Mouse (Mus musculus) heart, embryonic 16.5 days (tissue): ENCODE data around the gene Pop4. TPM values are rescaled to one million over a fixed set of nuclear protein-coding genes. Genes with fewer than 3 reads are reported as not detected.
"Not testable (repeated sequence)": the region's sequence is repeated elsewhere in the genome, so short reads cannot be mapped to it uniquely, and the experiment has no call there.

Experiments
- ATAC-seq: fragments of 200-750 bp; cut with Nextera tagmentation; replicated peaks from 2 replicates; pipeline ENCODE4 v1.8.0; 2017; ENCODE audit warnings: moderate number of reproducible peaks; ENCODE audit not compliant: insufficient read depth, low FRiP score; ENCODE audit errors: extremely low read depth
- H3K27ac ChIP-seq: fragments of 300-500 bp; sonication (generic); 2 replicates; pipeline ENCODE4 v1.5.1; 2014; ENCODE audit warnings: mild to moderate bottlenecking, low read length, control low read depth, moderate library complexity
- H3K27me3 ChIP-seq: fragments of 300-500 bp; sonication (generic); 2 replicates; pipeline ENCODE4 v1.6.1; 2014; ENCODE audit warnings: low read length, mixed read lengths; ENCODE audit not compliant: control insufficient read depth, insufficient read depth
- H3K36me3 ChIP-seq: fragments of 300-500 bp; sonication (generic); 2 replicates; pipeline ENCODE4 v1.6.1; 2014; ENCODE audit not compliant: control insufficient read depth, insufficient read depth
- H3K4me1 ChIP-seq: fragments of 300-500 bp; sonication (generic); 2 replicates; pipeline ENCODE4 v1.6.1; 2014; ENCODE audit warnings: low read length, mixed read lengths; ENCODE audit not compliant: control insufficient read depth, insufficient read depth
- H3K4me2 ChIP-seq: fragments of 300-500 bp; sonication (generic); 2 replicates; pipeline ENCODE4 v1.6.1; 2014; ENCODE audit warnings: low read depth, mild to moderate bottlenecking, control low read depth, low read length
- H3K4me3 ChIP-seq: fragments of 300-500 bp; sonication (generic); 2 replicates; pipeline ENCODE4 v1.5.1; 2014; ENCODE audit warnings: mild to moderate bottlenecking, control low read depth, low read length
- H3K9ac ChIP-seq: fragments of 300-500 bp; sonication (generic); 2 replicates; pipeline ENCODE4 v1.6.1; 2014; ENCODE audit warnings: low read length, control low read depth
- H3K9me3 ChIP-seq: fragments of 300-500 bp; sonication (generic); replicated peaks from 2 replicates; pipeline ENCODE4 v1.6.1; 2016; ENCODE audit warnings: low read length; ENCODE audit not compliant: control insufficient read depth
- WGBS: fragments of 180-500 bp; shearing (Covaris S2); extraction: QIAGEN DNeasy Blood & Tissue Kit; methylation state at CpG from one replicate; pipeline ENCODE4 v1.1.7; 2014; 5-methylcytosine and 5-hydroxymethylcytosine counted together
- polyA plus RNA-seq: library from polyadenylated mRNA; unstranded; fragments of >200 nt; fragmentation: Nextera tagmentation; extraction: Ambion mirVana; gene quantifications from 2 replicates; pipeline ENCODE4 v1.2.1, GENCODE M21; 2015

Pop4 gene
- 37.3 and 41.2 TPM in 2 replicates for polyA plus RNA-seq

DNA sequence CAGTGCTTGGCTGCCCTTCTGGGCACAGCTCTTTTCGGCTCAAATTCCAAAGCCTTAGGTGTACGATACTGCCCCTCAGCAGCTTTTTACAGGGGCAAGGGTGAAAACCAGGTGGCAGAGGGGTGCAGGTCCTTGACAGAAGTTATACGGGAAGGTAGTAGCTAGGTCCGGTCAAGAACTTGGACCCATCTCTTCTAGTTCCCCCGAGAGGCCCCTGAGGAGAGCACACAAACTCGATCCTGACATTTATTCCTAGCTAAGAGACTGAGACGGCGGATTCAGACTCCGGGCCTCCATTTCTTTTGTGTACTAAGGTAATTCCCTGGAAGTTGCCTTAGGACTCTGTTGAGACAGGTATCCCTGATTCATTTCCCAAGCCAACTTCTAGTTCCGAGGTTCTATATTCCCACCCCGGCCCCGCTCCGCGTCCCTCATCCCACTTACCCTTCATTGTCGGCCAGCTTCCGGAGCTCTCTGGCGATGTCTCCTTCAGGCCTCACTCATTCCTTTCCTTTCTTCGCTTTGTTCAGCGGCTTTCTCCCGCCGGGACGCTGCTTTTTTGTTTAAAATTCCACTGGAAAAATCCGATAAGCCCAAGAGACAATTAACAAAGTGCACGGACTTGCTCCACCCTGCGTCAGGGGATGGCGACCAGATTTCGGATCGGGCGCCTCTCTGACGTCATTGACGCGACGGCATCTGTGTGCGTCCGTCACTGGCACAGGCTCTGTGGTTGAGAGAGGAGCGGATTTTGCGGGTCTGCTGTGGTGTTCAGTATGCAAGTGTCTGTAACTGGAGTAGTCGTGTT is at the start of gene Pop4:
Pop4 (minus strand) TSS at position 721 of the 808 bp plus-strand sequence.
- peak within 1 kb of the TSS; percentile 78 for H3K9ac ChIP-seq
- peak within 1 kb of the TSS; percentile 70 for H3K4me3 ChIP-seq
- peak; percentile 89 for ATAC-seq
- peak within 1 kb of the TSS; percentile 24 for H3K27ac ChIP-seq
- WGBS = under 1% methylated on average over 38 of the region's 38 CpGs
- H3K4me2 ChIP-seq = peak within 1 kb of the TSS; percentile 73
- no peaks in the 10 kb centered on the region for H3K27me3 ChIP-seq
- peaks cover 14% of the 10 kb centered on the region for H3K36me3 ChIP-seq
- peaks cover 14% of the 10 kb centered on the region for H3K4me1 ChIP-seq
- H3K9me3 ChIP-seq = no peaks in the 10 kb centered on the region

DNA sequence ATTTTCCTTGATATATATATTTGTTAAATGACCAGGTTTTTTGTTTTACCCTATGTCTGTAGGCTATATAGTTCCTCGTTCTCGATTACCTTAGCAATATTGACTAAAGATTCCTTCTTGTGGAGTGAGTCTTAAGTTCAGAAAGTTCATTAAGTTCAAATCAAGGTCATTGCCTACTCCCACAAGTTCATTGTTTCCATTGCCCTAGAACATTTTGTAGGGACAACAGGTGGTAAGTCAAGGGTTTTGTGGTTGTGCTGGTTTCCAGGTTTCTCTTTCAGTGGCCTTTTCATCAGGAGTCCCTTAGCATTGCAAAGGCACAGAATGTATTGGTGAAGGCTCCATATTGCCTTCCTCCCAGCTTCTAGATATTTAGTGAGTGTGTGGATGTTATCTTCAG is 49.4 kb upstream of the Pop4 start:
- WGBS = 78% methylated on average over 2 of the region's 2 CpGs
- ATAC-seq = no peak

GRCm38 (mm10) chr7:38282192-38282591 is 11.0 kb upstream of the Pop4 start:
- H3K4me3 ChIP-seq, H3K4me1 ChIP-seq, H3K9ac ChIP-seq, H3K9me3 ChIP-seq, H3K27me3 ChIP-seq, H3K36me3 ChIP-seq, H3K27ac ChIP-seq, ATAC-seq, H3K4me2 ChIP-seq: not testable (repeated sequence)
- 20% methylated on average over 4 of the region's 4 CpGs for WGBS

More for the DNA sequence above, 49.4 kb upstream of the Pop4 start:
- no peaks in the 10 kb centered on the region for H3K36me3 ChIP-seq
- H3K27ac ChIP-seq = no peak overlapping the region
- H3K4me1 ChIP-seq = no peaks in the 10 kb centered on the region
- H3K27me3 ChIP-seq = no peaks in the 10 kb centered on the region
- H3K9me3 ChIP-seq = no peaks in the 10 kb centered on the region
- H3K9ac ChIP-seq = no peak overlapping the region
- no peak overlapping the region for H3K4me2 ChIP-seq
- no peak overlapping the region for H3K4me3 ChIP-seq

DNA sequence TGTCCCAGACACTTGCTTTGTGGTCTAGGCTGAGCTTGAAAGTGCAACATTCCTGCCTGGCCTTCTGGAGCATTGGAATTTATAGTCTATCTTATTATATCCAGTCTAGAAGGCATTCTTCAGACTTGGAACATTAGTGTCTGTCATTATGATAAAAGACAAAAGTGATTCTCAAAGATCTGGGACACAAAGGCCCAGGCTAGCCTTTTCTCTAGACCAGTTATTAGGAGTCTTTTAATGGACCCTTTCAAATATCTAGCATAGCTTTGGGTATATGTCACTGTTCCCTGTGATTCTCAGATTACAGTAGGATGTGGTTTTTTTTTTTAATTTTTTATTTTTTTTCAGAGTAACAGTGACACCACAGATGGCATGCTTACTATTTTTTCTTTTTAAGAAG is 1.3 kb upstream of the Pop4 start:
- Histone ChIP-seq H3K9me3 (no peaks in the 10 kb centered on the region), H3K27ac (no peak overlapping the region), H3K4me1 (peaks cover 14% of the 10 kb centered on the region), H3K36me3 (0 out of 2 replicates have a peak, but pooled peaks cover 3% of the 10 kb centered on the region), H3K27me3 (no peaks in the 10 kb centered on the region), H3K4me3 (no peak overlapping the region), H3K4me2 (no peak overlapping the region), H3K9ac (no peak overlapping the region)
- ATAC-seq = no peak

DNA sequence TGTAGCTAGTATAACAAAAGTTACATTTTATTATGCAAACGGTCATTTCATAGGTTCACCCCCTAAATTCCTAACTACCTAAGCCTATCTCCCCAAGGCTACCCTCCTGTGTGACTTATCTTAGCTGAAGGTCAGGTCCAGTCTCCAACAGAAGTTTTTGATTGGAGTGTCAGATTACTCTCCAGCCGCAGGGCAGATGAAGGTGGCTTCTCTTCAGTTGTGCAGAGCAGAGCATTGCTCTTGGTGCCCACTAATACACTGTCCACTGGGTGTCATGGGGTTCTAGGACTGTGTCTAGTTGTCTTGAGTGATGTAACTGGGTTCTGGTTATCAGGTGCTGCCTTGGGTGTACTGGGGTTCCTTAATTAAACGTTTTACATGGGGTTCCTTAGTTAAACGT is 636 bp upstream of the Pop4 start:
- Histone ChIP-seq H3K27ac (no peak overlapping the region), H3K36me3 (0 out of 2 replicates have a peak, but pooled peaks cover 6% of the 10 kb centered on the region), H3K27me3 (no peaks in the 10 kb centered on the region), H3K4me3 (peak overlapping the region; percentile 70), H3K9ac (peak overlapping the region; percentile 78), H3K4me1 (peaks cover 14% of the 10 kb centered on the region), H3K9me3 (no peaks in the 10 kb centered on the region), H3K4me2 (peak overlapping the region; percentile 73)
- 6% methylated on average over 4 of the region's 4 CpGs for WGBS
- ATAC-seq = no peak

- Histone ChIP-seq H3K9ac (peak overlapping the region; percentile 78), H3K27me3 (no peaks in the 10 kb centered on the region), H3K4me3 (peak overlapping the region; percentile 70), H3K27ac (peak overlapping the region; percentile 24), H3K36me3 (0 out of 2 replicates have a peak, but pooled peaks cover 8% of the 10 kb centered on the region), H3K4me1 (peaks cover 14% of the 10 kb centered on the region), H3K9me3 (no peaks in the 10 kb centered on the region), H3K4me2 (peak overlapping the region; percentile 73)
- 1% methylated on average over 11 of the region's 11 CpGs for WGBS
- ATAC-seq = peak; percentile 31; the same call in 1 of the 2 replicates
Measured at GRCm38 (mm10) chr7:38271511-38271811, 238 bp upstream of the Pop4 start.

- no peaks in the 10 kb centered on the region for H3K9me3 ChIP-seq
- 83% methylated on average over 8 of the region's 8 CpGs for WGBS
- no peaks in the 10 kb centered on the region for H3K27me3 ChIP-seq
- ATAC-seq = no peak
- H3K9ac ChIP-seq = no peak overlapping the region
- H3K36me3 ChIP-seq = peaks cover 50% of the 10 kb centered on the region
- no peak overlapping the region for H3K4me2 ChIP-seq
- H3K4me1 ChIP-seq = peaks cover 14% of the 10 kb centered on the region
- no peak overlapping the region for H3K27ac ChIP-seq
- H3K4me3 ChIP-seq = no peak overlapping the region
Measured at GRCm38 (mm10) chr7:38267006-38267680, 4.1 kb downstream of the Pop4 start.

DNA sequence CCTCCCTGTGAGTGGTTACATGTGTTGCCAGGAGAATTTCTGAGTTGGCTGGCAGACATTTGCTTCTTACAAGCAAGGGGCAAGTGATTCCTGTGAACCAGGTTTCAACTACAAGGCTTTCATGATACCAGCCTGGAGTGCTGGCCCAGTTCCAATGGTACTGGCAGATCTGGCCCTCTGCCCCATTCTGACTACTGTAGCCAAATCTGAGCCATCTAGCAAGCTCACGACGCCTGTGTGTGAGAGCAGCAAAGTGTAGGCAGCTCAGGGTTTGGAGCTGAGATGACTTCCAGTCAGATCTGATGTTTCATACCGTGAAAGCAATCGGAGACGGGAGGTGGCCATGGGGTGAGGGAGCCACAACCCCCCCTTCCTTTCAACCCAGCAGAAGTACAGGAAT is 8.8 kb downstream of the Pop4 start:
- WGBS = 66% methylated on average over 5 of the region's 5 CpGs
- peaks cover 54% of the 10 kb centered on the region for H3K36me3 ChIP-seq
- H3K27ac ChIP-seq = no peak overlapping the region

DNA sequence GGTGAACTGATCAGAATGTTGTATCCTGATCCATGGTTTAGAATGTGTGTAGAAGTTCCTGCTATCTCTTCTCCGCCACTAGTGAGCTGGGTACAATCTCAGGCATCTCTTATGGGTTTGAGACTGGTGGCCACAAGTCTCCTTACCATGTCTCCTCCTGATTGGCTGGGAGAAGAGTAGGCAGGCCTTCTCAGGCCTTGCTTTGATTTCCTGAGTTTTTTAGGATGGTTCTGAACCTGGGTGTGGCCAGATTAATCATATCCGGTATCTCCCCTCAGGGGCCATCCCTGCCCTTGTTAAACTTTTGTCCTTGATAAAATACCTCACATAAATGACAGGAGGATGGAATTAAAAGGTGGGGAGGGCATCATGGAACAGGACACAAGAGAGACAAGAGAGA is 11.6 kb downstream of the Pop4 start:
- Histone ChIP-seq H3K27ac (no peak overlapping the region), H3K27me3 (no peaks in the 10 kb centered on the region), H3K9ac (no peak overlapping the region), H3K36me3 (peaks cover 32% of the 10 kb centered on the region), H3K4me2 (no peak overlapping the region), H3K9me3 (no peaks in the 10 kb centered on the region), H3K4me3 (no peak overlapping the region), H3K4me1 (no peaks in the 10 kb centered on the region)
- no peak for ATAC-seq
- WGBS = 72% methylated on average over 2 of the region's 2 CpGs

More for the DNA sequence above, 8.8 kb downstream of the Pop4 start:
- Histone ChIP-seq H3K4me1 (no peaks in the 10 kb centered on the region), H3K27me3 (no peaks in the 10 kb centered on the region), H3K9me3 (no peaks in the 10 kb centered on the region), H3K4me2 (no peak overlapping the region), H3K4me3 (no peak overlapping the region), H3K9ac (no peak overlapping the region)
- ATAC-seq = no peak
